Mouse (Mus musculus): ENCODE results near the gene Trim27. TPM values are rescaled to one million over a fixed set of nuclear protein-coding genes. Genes with fewer than 3 reads are reported as not detected.

Trim27 gene
- polyA plus RNA-seq (2015; fragmentation: Nextera tagmentation; extraction: Ambion mirVana) = 84.2 and 84.3 TPM in 2 replicates

GRCm38 (mm10) chr13:21179367-21179723, at the start of gene Trim27:
Gene Trim27 (plus strand): TSS chr13:21179445.
- WGBS = under 1% methylated on average over 15 of the region's 15 CpGs
- Histone ChIP-seq H3K4me2 (ENCODE audit: low read depth, low read length) (peak within 1 kb of the TSS; percentile 80), H3K36me3 (ENCODE audit: control insufficient read depth, insufficient read depth, low read length) (peaks cover 13% of the 10 kb centered on the region; the same call in 1 of the 2 replicates), H3K27ac (ENCODE audit: low read length) (peak within 1 kb of the TSS; percentile 97), H3K9ac (ENCODE audit: low read length) (peak within 1 kb of the TSS; percentile 89), H3K27me3 (ENCODE audit: control insufficient read depth, insufficient read depth, low read length) (no peaks in the 10 kb centered on the region), H3K4me1 (ENCODE audit: control insufficient read depth, insufficient read depth, low read length) (peaks cover 25% of the 10 kb centered on the region), H3K9me3 (replicated peaks; ENCODE audit: control insufficient read depth, low read length) (no peaks in the 10 kb centered on the region), H3K4me3 (replicated peaks; ENCODE audit: low read length) (peak within 1 kb of the TSS; percentile 96)
- ATAC-seq (ENCODE audit: insufficient read depth, low FRiP score) = peak; percentile 22

DNA sequence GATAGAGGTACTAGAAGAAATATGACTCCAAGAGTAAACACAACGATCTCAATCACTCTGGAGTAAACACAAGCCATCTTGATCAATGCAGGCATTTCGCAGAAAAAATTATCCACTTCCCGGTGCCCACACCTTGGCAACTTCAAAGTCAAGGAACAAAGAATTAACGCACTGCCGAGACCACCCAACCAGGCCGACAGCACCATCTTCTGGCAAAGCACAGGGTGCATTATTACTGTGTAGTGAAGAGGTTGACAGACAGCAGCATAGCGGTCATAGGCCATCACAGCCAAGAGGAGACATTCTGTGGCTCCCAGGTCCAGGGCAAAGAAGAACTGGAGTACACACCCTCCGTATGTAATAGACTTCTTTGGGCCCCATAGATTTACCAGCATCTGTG, 36.8 kb upstream of the Trim27 start:
- Histone ChIP-seq H3K27ac (ENCODE audit: low read length) (no peak overlapping the region), H3K9ac (ENCODE audit: low read length) (no peak overlapping the region), H3K9me3 (replicated peaks; ENCODE audit: control insufficient read depth, low read length) (no peaks in the 10 kb centered on the region), H3K4me1 (ENCODE audit: control insufficient read depth, insufficient read depth, low read length) (no peaks in the 10 kb centered on the region), H3K4me2 (ENCODE audit: low read depth, low read length) (no peak overlapping the region), H3K27me3 (ENCODE audit: control insufficient read depth, insufficient read depth, low read length) (no peaks in the 10 kb centered on the region), H3K4me3 (replicated peaks; ENCODE audit: low read length) (no peak overlapping the region), H3K36me3 (ENCODE audit: control insufficient read depth, insufficient read depth, low read length) (no peaks in the 10 kb centered on the region)
- no peak for ATAC-seq (ENCODE audit: insufficient read depth, low FRiP score)
- 36% methylated on average over 8 of the region's 8 CpGs for WGBS

GRCm38 (mm10) chr13:21145767-21146166, 33.5 kb upstream of the Trim27 start, which contains the start of gene Olfr1368:
Gene Olfr1368 (minus strand): TSS chr13:21145867.
- WGBS = 75% methylated on average over 4 of the region's 4 CpGs
- Histone ChIP-seq H3K36me3 (ENCODE audit: control insufficient read depth, insufficient read depth, low read length) (no peaks in the 10 kb centered on the region), H3K9me3 (replicated peaks; ENCODE audit: control insufficient read depth, low read length) (no peaks in the 10 kb centered on the region), H3K27ac (ENCODE audit: low read length) (no peak within 1 kb of the TSS), H3K4me3 (replicated peaks; ENCODE audit: low read length) (no peak within 1 kb of the TSS), H3K27me3 (ENCODE audit: control insufficient read depth, insufficient read depth, low read length) (no peaks in the 10 kb centered on the region), H3K4me1 (ENCODE audit: control insufficient read depth, insufficient read depth, low read length) (no peaks in the 10 kb centered on the region), H3K9ac (ENCODE audit: low read length) (no peak within 1 kb of the TSS), H3K4me2 (ENCODE audit: low read depth, low read length) (no peak within 1 kb of the TSS)
- ATAC-seq (ENCODE audit: insufficient read depth, low FRiP score) = no peak

GRCm38 (mm10) chr13:21155888-21156287, 23.4 kb upstream of the Trim27 start:
- no peak for ATAC-seq (ENCODE audit: insufficient read depth, low FRiP score)
- Histone ChIP-seq H3K27me3 (ENCODE audit: control insufficient read depth, insufficient read depth, low read length) (no peaks in the 10 kb centered on the region), H3K9me3 (replicated peaks; ENCODE audit: control insufficient read depth, low read length) (no peaks in the 10 kb centered on the region), H3K4me1 (ENCODE audit: control insufficient read depth, insufficient read depth, low read length) (peaks cover 8% of the 10 kb centered on the region; the same call in 1 of the 2 replicates), H3K27ac (ENCODE audit: low read length) (no peak overlapping the region), H3K36me3 (ENCODE audit: control insufficient read depth, insufficient read depth, low read length) (no peaks in the 10 kb centered on the region), H3K9ac (ENCODE audit: low read length) (no peak overlapping the region), H3K4me3 (replicated peaks; ENCODE audit: low read length) (no peak overlapping the region), H3K4me2 (ENCODE audit: low read depth, low read length) (no peak overlapping the region)
- WGBS = 78% methylated on average over 5 of the region's 5 CpGs

- no peaks in the 10 kb centered on the region for H3K9me3 ChIP-seq (replicated peaks; ENCODE audit: control insufficient read depth, low read length)
- H3K4me1 ChIP-seq (ENCODE audit: control insufficient read depth, insufficient read depth, low read length) = peaks cover 8% of the 10 kb centered on the region; the same call in 1 of the 2 replicates
- no peaks in the 10 kb centered on the region for H3K27me3 ChIP-seq (ENCODE audit: control insufficient read depth, insufficient read depth, low read length)
- WGBS = 13% methylated on average over 9 of the region's 9 CpGs
- H3K36me3 ChIP-seq (ENCODE audit: control insufficient read depth, insufficient read depth, low read length) = no peaks in the 10 kb centered on the region
- H3K27ac ChIP-seq (ENCODE audit: low read length) = no peak overlapping the region
- H3K4me3 ChIP-seq (replicated peaks; ENCODE audit: low read length) = peak overlapping the region; percentile 83; the same call in 1 of the 2 replicates
- no peak overlapping the region for H3K9ac ChIP-seq (ENCODE audit: low read length)
- H3K4me2 ChIP-seq (ENCODE audit: low read depth, low read length) = peak overlapping the region; percentile 98; the same call in 1 of the 2 replicates
- no peak for ATAC-seq (ENCODE audit: insufficient read depth, low FRiP score)
Measured at GRCm38 (mm10) chr13:21158071-21158470, 21.2 kb upstream of the Trim27 start.

GRCm38 (mm10) chr13:21158785-21159474, 20.3 kb upstream of the Trim27 start:
- under 1% methylated on average over 19 of the region's 19 CpGs for WGBS
- H3K9ac ChIP-seq (ENCODE audit: low read length) = peak overlapping the region; percentile 70
- H3K4me3 ChIP-seq (replicated peaks; ENCODE audit: low read length) = peak overlapping the region; percentile 83
- H3K9me3 ChIP-seq (replicated peaks; ENCODE audit: control insufficient read depth, low read length) = no peaks in the 10 kb centered on the region
- ATAC-seq (ENCODE audit: insufficient read depth, low FRiP score) = no peak
- H3K27ac ChIP-seq (ENCODE audit: low read length) = no peak overlapping the region
- H3K36me3 ChIP-seq (ENCODE audit: control insufficient read depth, insufficient read depth, low read length) = no peaks in the 10 kb centered on the region
- H3K27me3 ChIP-seq (ENCODE audit: control insufficient read depth, insufficient read depth, low read length) = no peaks in the 10 kb centered on the region
- H3K4me1 ChIP-seq (ENCODE audit: control insufficient read depth, insufficient read depth, low read length) = peaks cover 8% of the 10 kb centered on the region; the same call in 1 of the 2 replicates
- H3K4me2 ChIP-seq (ENCODE audit: low read depth, low read length) = peak overlapping the region; percentile 98

GRCm38 (mm10) chr13:21159475-21159819, 19.8 kb upstream of the Trim27 start:
- no peak for ATAC-seq (ENCODE audit: insufficient read depth, low FRiP score)
- Histone ChIP-seq H3K27ac (ENCODE audit: low read length) (no peak overlapping the region), H3K9me3 (replicated peaks; ENCODE audit: control insufficient read depth, low read length) (no peaks in the 10 kb centered on the region), H3K36me3 (ENCODE audit: control insufficient read depth, insufficient read depth, low read length) (no peaks in the 10 kb centered on the region), H3K9ac (ENCODE audit: low read length) (peak overlapping the region; percentile 70), H3K27me3 (ENCODE audit: control insufficient read depth, insufficient read depth, low read length) (no peaks in the 10 kb centered on the region), H3K4me1 (ENCODE audit: control insufficient read depth, insufficient read depth, low read length) (peaks cover 8% of the 10 kb centered on the region; the same call in 1 of the 2 replicates), H3K4me2 (ENCODE audit: low read depth, low read length) (peak overlapping the region; percentile 98), H3K4me3 (replicated peaks; ENCODE audit: low read length) (peak overlapping the region; percentile 83)
- WGBS = under 1% methylated on average over 15 of the region's 15 CpGs

DNA sequence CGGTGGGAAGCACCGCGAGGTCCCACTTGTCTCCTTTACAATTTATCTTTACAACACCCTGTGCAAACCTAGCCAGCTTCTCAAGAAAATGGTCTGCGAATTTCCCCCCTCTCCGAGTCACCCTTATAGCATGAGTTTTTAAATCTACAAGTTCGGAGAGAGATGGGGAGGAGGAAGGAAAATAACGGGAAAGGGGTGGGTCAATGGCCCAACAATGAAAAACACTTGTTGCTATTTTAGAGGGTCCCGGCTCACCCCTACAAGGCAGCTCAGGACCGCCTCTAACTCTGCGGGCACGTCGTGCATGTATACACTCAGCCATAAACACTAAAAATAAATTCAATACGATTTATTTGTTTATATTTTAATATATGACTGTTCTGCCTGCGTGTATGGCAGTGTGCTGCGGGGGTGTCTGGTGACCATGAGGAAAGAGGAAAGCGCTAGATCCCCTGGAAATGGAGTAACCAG, 19.2 kb upstream of the Trim27 start:
- Histone ChIP-seq H3K27ac (ENCODE audit: low read length) (no peak overlapping the region), H3K27me3 (ENCODE audit: control insufficient read depth, insufficient read depth, low read length) (no peaks in the 10 kb centered on the region), H3K9ac (ENCODE audit: low read length) (peak overlapping the region; percentile 70), H3K4me1 (ENCODE audit: control insufficient read depth, insufficient read depth, low read length) (peaks cover 8% of the 10 kb centered on the region; the same call in 1 of the 2 replicates), H3K9me3 (replicated peaks; ENCODE audit: control insufficient read depth, low read length) (no peaks in the 10 kb centered on the region), H3K36me3 (ENCODE audit: control insufficient read depth, insufficient read depth, low read length) (no peaks in the 10 kb centered on the region), H3K4me3 (replicated peaks; ENCODE audit: low read length) (peak overlapping the region; percentile 83), H3K4me2 (ENCODE audit: low read depth, low read length) (peak overlapping the region; percentile 98)
- 0 out of 2 replicates have a peak, but pooled peaks have one; percentile 12 for ATAC-seq (ENCODE audit: insufficient read depth, low FRiP score)
- under 1% methylated on average over 16 of the region's 16 CpGs for WGBS

Data from stomach, embryonic 16.5 days (tissue).